Mouse (Mus musculus): Measurements from ENCODE around the gene Hpse2. TPM values are rescaled to one million over a fixed set of nuclear protein-coding genes. Genes with fewer than 3 reads are reported as not detected.

Hpse2 gene
- total and polyA plus RNA-seq, 2 experiments from 2014 or later: 0.19 to 0.26 TPM

GRCm38 (mm10) chr19:42906328-42906727, 481.8 kb downstream of the Hpse2 start:
- DNase-seq (ENCODE audit: low spot score) (no peak), ATAC-seq (no peak)
- Histone ChIP-seq H3K4me1 (ENCODE audit: insufficient read depth, low read length) (peaks cover 19% of the 10 kb centered on the region), H3K9ac (replicated peaks; ENCODE audit: low read length) (no peak overlapping the region), H3K9me3 (ENCODE audit: low read length) (no peaks in the 10 kb centered on the region), H3K27me3 (ENCODE audit: insufficient read depth, low read length) (no peaks in the 10 kb centered on the region), H3K4me3 (ENCODE audit: low read length) (no peak overlapping the region), H3K36me3 (ENCODE audit: insufficient read depth, low read length) (no peaks in the 10 kb centered on the region), H3K4me2 (ENCODE audit: low read depth, low read length) (no peak overlapping the region), H3K27ac (no peak overlapping the region)
- no peak for TF ChIP-seq CTCF (IDR thresholded peaks at IDR 0.05; ENCODE audit: low read depth)
- WGBS: 76% methylated on average over 5 of the region's 5 CpGs

- WGBS: 28% methylated on average over 7 of the region's 7 CpGs
- H3K9me3 ChIP-seq (ENCODE audit: low read length): no peaks in the 10 kb centered on the region
These were observed 483.4 kb downstream of the Hpse2 start for GRCm38 (mm10) chr19:42904726-42905125.

GRCm38 (mm10) chr19:42904240-42904639, 483.9 kb downstream of the Hpse2 start:
- DNase-seq (ENCODE audit: low spot score) (peak; percentile 47), ATAC-seq (peak; percentile 75)
- Histone ChIP-seq H3K4me2 (ENCODE audit: low read depth, low read length) (0 out of 2 replicates have a peak overlapping the region, but pooled peaks have one; percentile 5), H3K9ac (replicated peaks; ENCODE audit: low read length) (no peak overlapping the region), H3K36me3 (ENCODE audit: insufficient read depth, low read length) (no peaks in the 10 kb centered on the region), H3K4me1 (ENCODE audit: insufficient read depth, low read length) (peaks cover 19% of the 10 kb centered on the region), H3K27ac (peak overlapping the region; percentile 45; the same call in 1 of the 2 replicates), H3K4me3 (ENCODE audit: low read length) (no peak overlapping the region), H3K27me3 (ENCODE audit: insufficient read depth, low read length) (no peaks in the 10 kb centered on the region), H3K9me3 (ENCODE audit: low read length) (no peaks in the 10 kb centered on the region)
- no peak for TF ChIP-seq CTCF (IDR thresholded peaks at IDR 0.05; ENCODE audit: low read depth)
- WGBS: 16% methylated on average over 4 of the region's 4 CpGs

More at GRCm38 (mm10) chr19:42904726-42905125, 483.4 kb downstream of the Hpse2 start:
- no peaks in the 10 kb centered on the region for H3K36me3 ChIP-seq (ENCODE audit: insufficient read depth, low read length)
- peaks cover 19% of the 10 kb centered on the region for H3K4me1 ChIP-seq (ENCODE audit: insufficient read depth, low read length)
- H3K9ac ChIP-seq (replicated peaks; ENCODE audit: low read length): no peak overlapping the region
- ATAC-seq: peak; percentile 43; the same call in 1 of the 2 replicates
- H3K27ac ChIP-seq: peak overlapping the region; percentile 45; the same call in 1 of the 2 replicates
- no peak for TF ChIP-seq CTCF (IDR thresholded peaks at IDR 0.05; ENCODE audit: low read depth)
- no peaks in the 10 kb centered on the region for H3K27me3 ChIP-seq (ENCODE audit: insufficient read depth, low read length)
- peak; percentile 10 for DNase-seq (ENCODE audit: low spot score)
- H3K4me3 ChIP-seq (ENCODE audit: low read length): no peak overlapping the region
- 0 out of 2 replicates have a peak overlapping the region, but pooled peaks have one; percentile 5 for H3K4me2 ChIP-seq (ENCODE audit: low read depth, low read length)

GRCm38 (mm10) chr19:42903840-42904239, 484.3 kb downstream of the Hpse2 start:
- 33% methylated on average over 6 of the region's 6 CpGs for WGBS
- Histone ChIP-seq H3K4me1 (ENCODE audit: insufficient read depth, low read length) (peaks cover 19% of the 10 kb centered on the region), H3K9ac (replicated peaks; ENCODE audit: low read length) (no peak overlapping the region), H3K27ac (peak overlapping the region; percentile 36; the same call in 1 of the 2 replicates), H3K27me3 (ENCODE audit: insufficient read depth, low read length) (no peaks in the 10 kb centered on the region), H3K9me3 (ENCODE audit: low read length) (no peaks in the 10 kb centered on the region), H3K36me3 (ENCODE audit: insufficient read depth, low read length) (no peaks in the 10 kb centered on the region), H3K4me2 (ENCODE audit: low read depth, low read length) (0 out of 2 replicates have a peak overlapping the region, but pooled peaks have one; percentile 5), H3K4me3 (ENCODE audit: low read length) (no peak overlapping the region)
- no peak for TF ChIP-seq CTCF (IDR thresholded peaks at IDR 0.05; ENCODE audit: low read depth)
- ATAC-seq (peak; percentile 19; the same call in 1 of the 2 replicates), DNase-seq (ENCODE audit: low spot score) (no peak)

- DNase-seq (ENCODE audit: low spot score) (peak; percentile 78), ATAC-seq (peak; percentile 80)
- Histone ChIP-seq H3K27ac (peak overlapping the region; percentile 64), H3K4me3 (ENCODE audit: low read length) (no peak overlapping the region), H3K9ac (replicated peaks; ENCODE audit: low read length) (no peak overlapping the region), H3K36me3 (ENCODE audit: insufficient read depth, low read length) (no peaks in the 10 kb centered on the region), H3K4me2 (ENCODE audit: low read depth, low read length) (no peak overlapping the region), H3K4me1 (ENCODE audit: insufficient read depth, low read length) (peaks cover 19% of the 10 kb centered on the region), H3K9me3 (ENCODE audit: low read length) (no peaks in the 10 kb centered on the region), H3K27me3 (ENCODE audit: insufficient read depth, low read length) (no peaks in the 10 kb centered on the region)
- no peak for TF ChIP-seq CTCF (IDR thresholded peaks at IDR 0.05; ENCODE audit: low read depth)
- 42% methylated on average over 6 of the region's 6 CpGs for WGBS
These were observed 485.6 kb downstream of the Hpse2 start for GRCm38 (mm10) chr19:42902410-42903021.

GRCm38 (mm10) chr19:42891599-42891998, 496.6 kb downstream of the Hpse2 start:
- ATAC-seq: no peak
- H3K4me1 ChIP-seq (ENCODE audit: insufficient read depth, low read length): no peaks in the 10 kb centered on the region
- no peaks in the 10 kb centered on the region for H3K27me3 ChIP-seq (ENCODE audit: insufficient read depth, low read length)
- H3K27ac ChIP-seq: peak overlapping the region; percentile 32; the same call in 1 of the 2 replicates
- no peak for DNase-seq (ENCODE audit: low spot score)
- H3K4me2 ChIP-seq (ENCODE audit: low read depth, low read length): no peak overlapping the region
- H3K9me3 ChIP-seq (ENCODE audit: low read length): no peaks in the 10 kb centered on the region
- 44% methylated on average over 5 of the region's 5 CpGs for WGBS
- no peak overlapping the region for H3K9ac ChIP-seq (replicated peaks; ENCODE audit: low read length)
- TF ChIP-seq CTCF (IDR thresholded peaks at IDR 0.05; ENCODE audit: low read depth): no peak
- no peaks in the 10 kb centered on the region for H3K36me3 ChIP-seq (ENCODE audit: insufficient read depth, low read length)
- H3K4me3 ChIP-seq (ENCODE audit: low read length): no peak overlapping the region

- Histone ChIP-seq H3K36me3 (ENCODE audit: insufficient read depth, low read length) (no peaks in the 10 kb centered on the region), H3K4me1 (ENCODE audit: insufficient read depth, low read length) (no peaks in the 10 kb centered on the region), H3K4me2 (ENCODE audit: low read depth, low read length) (no peak overlapping the region), H3K4me3 (ENCODE audit: low read length) (no peak overlapping the region), H3K9me3 (ENCODE audit: low read length) (no peaks in the 10 kb centered on the region), H3K27ac (no peak overlapping the region), H3K9ac (replicated peaks; ENCODE audit: low read length) (no peak overlapping the region), H3K27me3 (ENCODE audit: insufficient read depth, low read length) (no peaks in the 10 kb centered on the region)
- 71% methylated on average over 4 of the region's 4 CpGs for WGBS
- TF ChIP-seq CTCF (IDR thresholded peaks at IDR 0.05; ENCODE audit: low read depth): no peak
- no peak for ATAC-seq
- no peak for DNase-seq (ENCODE audit: low spot score)
These were observed 510.5 kb downstream of the Hpse2 start for GRCm38 (mm10) chr19:42877653-42878052.
